Mouse (Mus musculus) megakaryocyte, embryonic 14.5 days (primary cell): Measurements from ENCODE around the gene Atf4.

Source experiments
- FLI1 ChIP-seq: IDR thresholded peaks from 2 replicates; pipeline ENCODE4 v1.6.1; 2012; ENCODE audit warnings: low read length, inconsistent platforms, mixed read lengths
- GATA1 ChIP-seq: IDR thresholded peaks from 3 replicates; pipeline ENCODE4 v1.6.1; 2012; ENCODE audit warnings: mixed read lengths, low read length, inconsistent platforms, borderline replicate concordance

GRCm38 (mm10) chr15:80216480-80216820 lies 38.5 kb upstream of the Atf4 start:
- TF ChIP-seq FLI1, result no peak
- no peak for TF ChIP-seq GATA1
